ENCODE assay signal across 16 mouse cellular contexts in the genomic region with DNA sequence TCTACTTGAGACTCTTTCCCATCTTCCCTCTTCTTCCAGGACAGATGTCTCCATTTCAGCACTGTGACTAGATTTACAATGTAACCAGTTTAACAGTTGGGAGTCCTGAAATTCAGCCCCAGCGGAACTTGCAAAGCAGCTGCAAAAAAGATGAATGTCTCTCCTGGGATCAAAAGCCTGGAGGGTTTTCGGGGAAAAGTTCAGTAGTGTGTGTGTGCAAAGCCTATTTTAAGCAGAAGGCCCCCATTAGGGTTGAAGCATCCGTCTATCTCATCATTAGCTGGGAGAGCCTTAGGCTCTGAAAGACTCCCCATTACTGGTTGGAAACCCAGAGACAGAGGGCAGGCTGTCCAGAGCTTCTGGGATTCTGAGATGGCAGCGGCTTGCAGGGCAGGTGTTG. TPM values are rescaled to one million over a fixed set of nuclear protein-coding genes. Genes with fewer than 3 reads are reported as not detected.
DNase-seq lines count a peak whose midpoint lies in the region; ATAC-seq and TF ChIP-seq lines count a peak whose summit lies in the region.
"Had no signal": no experiment of that assay in that cellular context is flagged by ENCODE, and none has a peak within 500 bp of the region (broad histone marks: within the 10 kb centered on the region; RNA-seq: fewer than 3 reads in every experiment).

No protein-coding gene starts in this region.

- ATAC-seq in embryonic facial prominence, embryonic 14.5 days (ENCODE audit: low read depth) = no peak
- ATAC-seq in kidney, postnatal 0 days (replicated peaks; ENCODE audit: low FRiP score, low read depth) = no peak; the same call in 1 of the 2 replicates
- peak; percentile 54; the same call in 1 of the 2 replicates for ATAC-seq in neural tube, embryonic 14.5 days (ENCODE audit: low read depth)

- no peak for TF ChIP-seq CTCF in kidney, postnatal 0 days (IDR thresholded peaks at IDR 0.05; ENCODE audit: low read depth)

- H3K4me1 ChIP-seq in embryonic facial prominence, embryonic 14.5 days (ENCODE audit: control insufficient read depth, insufficient read depth, low read length) = peaks cover 17% of the 10 kb centered on the region
- H3K4me1 ChIP-seq in embryonic facial prominence, embryonic 10.5 days = peaks cover 3% of the 10 kb centered on the region; the same call in 1 of the 2 replicates
- H3K4me1 ChIP-seq in kidney, postnatal 0 days (replicated peaks; ENCODE audit: insufficient read depth, low read length) = peaks cover 3% of the 10 kb centered on the region
- H3K4me1 ChIP-seq in neural tube, embryonic 14.5 days (ENCODE audit: control insufficient read depth, insufficient read depth, low read length) = peaks cover 21% of the 10 kb centered on the region

- H3K27me3 ChIP-seq in embryonic facial prominence, embryonic 14.5 days (replicated peaks; ENCODE audit: control insufficient read depth, insufficient read depth, low read length) = no peaks in the 10 kb centered on the region
- H3K27me3 ChIP-seq in embryonic facial prominence, embryonic 10.5 days (replicated peaks; ENCODE audit: low read depth, poor library complexity, severe bottlenecking) = no peaks in the 10 kb centered on the region
- H3K27me3 ChIP-seq in kidney, postnatal 0 days (ENCODE audit: insufficient read depth, low read length) = no peaks in the 10 kb centered on the region
- H3K27me3 ChIP-seq in neural tube, embryonic 14.5 days (ENCODE audit: control insufficient read depth, insufficient read depth, low read length) = no peaks in the 10 kb centered on the region
- H3K27me3 ChIP-seq: embryonic facial prominence, embryonic 15.5 days; forebrain, embryonic 15.5 days had no signal

- no peak overlapping the region for H3K9ac ChIP-seq in embryonic facial prominence, embryonic 14.5 days (ENCODE audit: low read depth, low read length)
- H3K9ac ChIP-seq in kidney, postnatal 0 days (ENCODE audit: low read depth, low read length) = no peak overlapping the region
- H3K9ac ChIP-seq in neural tube, embryonic 14.5 days (replicated peaks; ENCODE audit: low read depth, low read length) = no peak overlapping the region
- H3K9ac ChIP-seq: embryonic facial prominence, embryonic 15.5 days; forebrain, embryonic 15.5 days had no signal

- H3K27ac ChIP-seq in embryonic facial prominence, embryonic 14.5 days (replicated peaks; ENCODE audit: low read depth, low read length) = peak overlapping the region; percentile 39; the same call in 1 of the 2 replicates
- no peak overlapping the region for H3K27ac ChIP-seq in embryonic facial prominence, embryonic 10.5 days (replicated peaks)
- H3K27ac ChIP-seq in kidney, postnatal 0 days = peak overlapping the region; percentile 20; the same call in 1 of the 2 replicates
- 0 out of 2 replicates have a peak overlapping the region, but pooled peaks have one; percentile 28 for H3K27ac ChIP-seq in neural tube, embryonic 14.5 days (ENCODE audit: low read depth, low read length)
- H3K27ac ChIP-seq: embryonic facial prominence, embryonic 15.5 days; layer of hippocampus, adult 2 months had no signal

- 60% methylated on average over 4 of the region's 4 CpGs for WGBS in embryonic facial prominence, embryonic 14.5 days
- WGBS in embryonic facial prominence, embryonic 10.5 days = 80% methylated on average over 4 of the region's 4 CpGs
- WGBS in kidney, postnatal 0 days = 31% methylated on average over 4 of the region's 4 CpGs
- WGBS in neural tube, embryonic 14.5 days = 23% methylated on average over 4 of the region's 4 CpGs

- DNase-seq in embryonic facial prominence, embryonic 14.5 days (ENCODE audit: low spot score) = peak; percentile 48
- DNase-seq in embryonic facial prominence, embryonic 10.5 days (ENCODE audit: low spot score) = no peak
- peak; percentile 86 for DNase-seq in kidney, postnatal 0 days (ENCODE audit: low spot score)
- no peak for DNase-seq in kidney, adult 18-20 months
- DNase-seq in kidney, postnatal 14 days = peak; percentile 24
- no peak for DNase-seq in MN1 (ENCODE audit: low spot score)
- DNase-seq in thymus, postnatal 36 days = no peak
- DNase-seq: cerebellum, adult 9-10 months; heart, postnatal 4 days; right cerebral cortex, postnatal 4 days had no signal

- no peaks in the 10 kb centered on the region for H3K9me3 ChIP-seq in embryonic facial prominence, embryonic 14.5 days (ENCODE audit: control insufficient read depth, low read length)
- H3K9me3 ChIP-seq in embryonic facial prominence, embryonic 10.5 days = no peaks in the 10 kb centered on the region
- H3K9me3 ChIP-seq in kidney, postnatal 0 days (replicated peaks; ENCODE audit: low read length) = no peaks in the 10 kb centered on the region
- no peaks in the 10 kb centered on the region for H3K9me3 ChIP-seq in neural tube, embryonic 14.5 days (ENCODE audit: control insufficient read depth, low read length)
- H3K9me3 ChIP-seq: embryonic facial prominence, embryonic 15.5 days; forebrain, embryonic 15.5 days had no signal

- no peak overlapping the region for H3K4me3 ChIP-seq in embryonic facial prominence, embryonic 14.5 days (ENCODE audit: low read depth, low read length)
- H3K4me3 ChIP-seq in embryonic facial prominence, embryonic 10.5 days = no peak overlapping the region
- no peak overlapping the region for H3K4me3 ChIP-seq in kidney, postnatal 0 days (replicated peaks; ENCODE audit: low read depth, low read length)
- no peak overlapping the region for H3K4me3 ChIP-seq in neural tube, embryonic 14.5 days (ENCODE audit: low read depth, low read length)
- H3K4me3 ChIP-seq: embryonic facial prominence, embryonic 15.5 days; forebrain, embryonic 15.5 days; layer of hippocampus, adult 2 months had no signal

- H3K36me3 ChIP-seq in embryonic facial prominence, embryonic 14.5 days (ENCODE audit: control insufficient read depth, insufficient read depth, low read length) = no peaks in the 10 kb centered on the region
- no peaks in the 10 kb centered on the region for H3K36me3 ChIP-seq in embryonic facial prominence, embryonic 10.5 days (replicated peaks)
- H3K36me3 ChIP-seq in kidney, postnatal 0 days (ENCODE audit: insufficient read depth, low read length) = no peaks in the 10 kb centered on the region
- H3K36me3 ChIP-seq in neural tube, embryonic 14.5 days (ENCODE audit: control insufficient read depth, insufficient read depth, low read length) = no peaks in the 10 kb centered on the region
- H3K36me3 ChIP-seq: embryonic facial prominence, embryonic 15.5 days; forebrain, embryonic 15.5 days had no signal

- H3K4me2 ChIP-seq in embryonic facial prominence, embryonic 14.5 days (ENCODE audit: low read depth, low read length) = no peak overlapping the region
- no peak overlapping the region for H3K4me2 ChIP-seq in kidney, postnatal 0 days (ENCODE audit: low read length)
- no peak overlapping the region for H3K4me2 ChIP-seq in neural tube, embryonic 14.5 days (ENCODE audit: low read depth, low read length)
- H3K4me2 ChIP-seq: embryonic facial prominence, embryonic 15.5 days; forebrain, embryonic 15.5 days had no signal

RNA-seq across cellular contexts. Expression of gene Gm11060, which starts 2.7 kb away (rescaled TPM):
- polyA plus RNA-seq in embryonic facial prominence, embryonic 14.5 days (2014; fragmentation: Nextera tagmentation; extraction: Ambion mirVana) = not detected in 2 replicates
- not detected in 2 replicates for polyA plus RNA-seq in embryonic facial prominence, embryonic 10.5 days (2016; fragmentation: Nextera tagmentation; extraction: Ambion mirVana)
- polyA plus RNA-seq in kidney, postnatal 0 days (2015; fragmentation: Nextera tagmentation; extraction: Ambion mirVana) = not detected in 2 replicates
- not detected in 2 replicates for polyA plus RNA-seq in neural tube, embryonic 14.5 days (2014; fragmentation: Nextera tagmentation; extraction: Ambion mirVana)
- polyA plus RNA-seq: embryonic facial prominence, embryonic 15.5 days; forebrain, embryonic 15.5 days; liver, embryonic 16.5 days; testis, adult 2 months had no signal

RNA-seq across cellular contexts. Expression of gene Wt1, which starts 37.2 kb away (rescaled TPM):
- 0.54 and 0.84 TPM in 2 replicates for polyA plus RNA-seq in embryonic facial prominence, embryonic 14.5 days (2014; fragmentation: Nextera tagmentation; extraction: Ambion mirVana)
- 0.25 and 0.44 TPM in 2 replicates for polyA plus RNA-seq in embryonic facial prominence, embryonic 10.5 days (2016; fragmentation: Nextera tagmentation; extraction: Ambion mirVana)
- polyA plus RNA-seq in kidney, postnatal 0 days (2015; fragmentation: Nextera tagmentation; extraction: Ambion mirVana) = 93.6 and 95.7 TPM in 2 replicates
- 2.2 TPM in 2 replicates for polyA plus RNA-seq in neural tube, embryonic 14.5 days (2014; fragmentation: Nextera tagmentation; extraction: Ambion mirVana)
- polyA plus RNA-seq: forebrain, embryonic 15.5 days had no signal

Comparison
In these comparisons a context has a peak if more than half of its experiments do, and no peak if none do; other contexts are left out.
1. DNase-seq: peak in embryonic facial prominence, embryonic 14.5 days (single experiment), kidney, postnatal 0 days (single experiment) and kidney, postnatal 14 days (single experiment); none in embryonic facial prominence, embryonic 10.5 days (single experiment), kidney, adult 18-20 months (single experiment), MN1 (single experiment) and thymus, postnatal 36 days (0 of 2).
2. RNA of gene Wt1, which starts 37.2 kb away (polyA plus RNA-seq): 93.6 to 95.7 TPM in kidney, postnatal 0 days; 2.2 TPM in neural tube, embryonic 14.5 days, 0.54 to 0.84 TPM in embryonic facial prominence, embryonic 14.5 days and 0.25 to 0.44 TPM in embryonic facial prominence, embryonic 10.5 days; every median in the first group is over 10 times any median in the second.